Mouse (Mus musculus): ENCODE data around the gene Cfap157. TPM values are rescaled to one million over a fixed set of nuclear protein-coding genes. Genes with fewer than 3 reads are reported as not detected.

Gene Cfap157
- polyA plus RNA-seq, 1 experiment from 2014 or later, result 0.66 TPM

DNA sequence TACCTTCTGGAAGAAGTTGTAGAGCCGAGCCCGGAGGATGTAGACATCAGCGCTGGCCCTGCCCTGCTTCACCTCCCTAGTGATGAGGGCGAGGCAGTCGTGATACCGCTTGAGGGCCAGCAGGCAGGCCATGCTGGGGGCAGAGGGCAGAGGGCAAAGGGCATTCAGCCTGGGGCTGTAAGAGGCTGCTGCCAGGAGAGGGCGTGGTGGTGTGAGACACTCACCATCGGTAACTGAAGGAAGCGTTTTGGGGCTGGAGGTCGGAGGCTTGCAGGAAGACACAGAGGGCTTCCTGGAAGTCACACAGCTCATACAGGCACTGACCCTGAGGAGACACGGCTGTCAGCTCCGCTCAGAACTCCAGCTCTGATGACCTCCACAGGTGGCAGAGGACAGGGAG lies 12.3 kb downstream of the Cfap157 start:
- Histone ChIP-seq H3K4me2 (ENCODE audit: low read length) (no peak overlapping the region), H3K4me3 (replicated peaks; ENCODE audit: low read length) (no peak overlapping the region), H3K4me1 (replicated peaks; ENCODE audit: control insufficient read depth, insufficient read depth, low read length) (peaks cover 13% of the 10 kb centered on the region), H3K27me3 (replicated peaks; ENCODE audit: control insufficient read depth, insufficient read depth, low read length) (no peaks in the 10 kb centered on the region), H3K27ac (ENCODE audit: low read length) (no peak overlapping the region), H3K9me3 (ENCODE audit: control insufficient read depth, low read length) (no peaks in the 10 kb centered on the region), H3K9ac (replicated peaks; ENCODE audit: low read depth, low read length) (no peak overlapping the region), H3K36me3 (ENCODE audit: control insufficient read depth, insufficient read depth) (no peaks in the 10 kb centered on the region)
- WGBS, result 36% methylated on average over 10 of the region's 12 CpGs
- ATAC-seq, result no peak

DNA sequence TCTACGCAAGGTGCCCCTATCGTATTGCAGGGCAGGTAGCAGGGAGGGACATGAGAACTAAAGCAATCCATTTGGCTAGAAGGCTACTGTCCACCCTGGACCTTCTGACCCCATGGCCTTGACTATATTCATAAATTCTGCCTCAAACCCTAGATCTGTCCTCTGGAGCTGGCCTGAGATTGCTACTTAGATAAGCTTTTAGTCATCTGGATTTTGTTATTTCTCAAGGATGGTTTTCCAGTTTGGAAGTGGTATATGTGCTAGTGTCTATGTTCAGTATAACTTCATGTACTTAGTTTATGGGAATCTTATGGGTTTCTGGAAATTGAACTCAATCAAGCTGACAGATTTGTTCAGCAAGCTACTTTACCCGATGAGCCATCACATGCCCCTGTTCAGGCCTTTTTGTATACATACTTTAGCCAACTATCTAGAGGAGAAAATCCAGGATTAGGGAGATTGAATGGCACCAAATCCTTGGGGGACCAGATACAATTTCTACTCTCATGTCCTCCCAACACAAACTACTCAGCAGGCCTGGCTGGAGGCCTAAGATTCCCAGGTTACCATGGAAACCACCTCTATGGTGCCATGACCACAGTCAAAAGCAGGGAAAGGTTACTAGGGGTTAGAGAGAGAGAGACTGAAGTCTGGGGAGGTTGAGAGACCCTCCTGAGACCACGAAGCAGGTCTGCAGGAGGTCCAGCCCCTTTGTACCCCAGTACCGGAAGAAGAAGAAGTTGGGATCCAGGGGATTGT lies 14.7 kb downstream of the Cfap157 start:
- H3K36me3 ChIP-seq (ENCODE audit: control insufficient read depth, insufficient read depth), result no peaks in the 10 kb centered on the region
- H3K4me2 ChIP-seq (ENCODE audit: low read length), result no peak overlapping the region
- no peaks in the 10 kb centered on the region for H3K4me1 ChIP-seq (replicated peaks; ENCODE audit: control insufficient read depth, insufficient read depth, low read length)
- H3K9me3 ChIP-seq (ENCODE audit: control insufficient read depth, low read length), result no peaks in the 10 kb centered on the region
- no peaks in the 10 kb centered on the region for H3K27me3 ChIP-seq (replicated peaks; ENCODE audit: control insufficient read depth, insufficient read depth, low read length)
- no peak for ATAC-seq
- H3K4me3 ChIP-seq (replicated peaks; ENCODE audit: low read length), result no peak overlapping the region
- H3K9ac ChIP-seq (replicated peaks; ENCODE audit: low read depth, low read length), result no peak overlapping the region
- no peak overlapping the region for H3K27ac ChIP-seq (ENCODE audit: low read length)
- WGBS, result 60% methylated on average over 5 of the region's 5 CpGs

DNA sequence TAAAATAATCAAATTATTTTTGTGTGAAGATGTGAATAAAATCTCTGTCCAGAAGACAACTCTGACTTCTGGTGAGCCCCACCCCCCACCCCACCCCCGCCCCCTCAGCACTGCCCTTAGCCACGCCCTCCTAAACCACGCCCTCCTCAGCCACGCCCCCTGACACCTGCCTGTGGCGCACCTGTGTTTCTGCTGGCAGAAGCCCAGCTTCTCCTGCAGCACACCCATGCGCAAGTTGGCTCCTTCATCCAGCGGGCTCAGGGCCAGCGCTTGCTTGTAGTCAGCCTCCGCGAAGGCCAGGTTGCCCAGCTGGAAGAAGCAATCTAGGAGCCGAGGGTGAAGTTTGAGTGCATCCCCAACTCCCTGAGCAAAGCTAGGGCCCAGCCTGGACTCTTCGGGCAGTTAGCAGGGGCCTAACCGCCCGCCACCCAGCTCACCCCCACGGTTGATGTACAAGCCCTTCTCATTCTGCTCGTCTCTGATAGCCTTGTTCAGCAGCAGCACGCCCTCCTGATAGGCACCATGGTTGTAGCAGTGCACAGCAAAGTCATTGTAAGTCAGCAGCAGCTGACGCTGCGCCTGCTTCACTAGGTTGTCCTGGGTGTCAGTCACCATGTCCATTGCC lies 15.5 kb downstream of the Cfap157 start:
- Histone ChIP-seq H3K27me3 (replicated peaks; ENCODE audit: control insufficient read depth, insufficient read depth, low read length) (no peaks in the 10 kb centered on the region), H3K27ac (ENCODE audit: low read length) (no peak overlapping the region), H3K9ac (replicated peaks; ENCODE audit: low read depth, low read length) (no peak overlapping the region), H3K4me3 (replicated peaks; ENCODE audit: low read length) (no peak overlapping the region), H3K4me1 (replicated peaks; ENCODE audit: control insufficient read depth, insufficient read depth, low read length) (no peaks in the 10 kb centered on the region), H3K4me2 (ENCODE audit: low read length) (no peak overlapping the region), H3K9me3 (ENCODE audit: control insufficient read depth, low read length) (no peaks in the 10 kb centered on the region), H3K36me3 (ENCODE audit: control insufficient read depth, insufficient read depth) (no peaks in the 10 kb centered on the region)
- no peak for ATAC-seq
- WGBS, result 54% methylated on average over 19 of the region's 19 CpGs

DNA sequence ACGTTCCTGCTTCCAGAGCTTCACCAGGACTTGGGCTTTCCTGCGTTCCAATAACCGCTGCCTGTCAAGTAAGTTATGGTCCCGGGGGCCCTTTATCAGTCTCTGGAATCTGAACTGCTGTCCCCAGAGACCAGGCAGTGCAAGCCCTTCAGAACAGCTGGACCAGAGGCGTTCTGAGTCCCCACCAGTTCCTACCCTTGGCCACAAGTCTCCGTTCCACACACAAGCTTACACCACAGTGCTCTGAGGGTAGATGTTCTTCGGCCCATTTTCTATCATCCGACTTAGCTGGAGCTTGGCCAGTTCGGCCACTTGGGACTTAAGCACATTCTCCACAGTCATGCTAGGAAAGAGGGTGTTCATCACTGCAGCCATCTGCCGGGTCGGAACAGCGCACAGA lies 17.0 kb downstream of the Cfap157 start:
- Histone ChIP-seq H3K4me3 (replicated peaks; ENCODE audit: low read length) (no peak overlapping the region), H3K36me3 (ENCODE audit: control insufficient read depth, insufficient read depth) (peaks cover 3% of the 10 kb centered on the region; the same call in 1 of the 2 replicates), H3K9me3 (ENCODE audit: control insufficient read depth, low read length) (no peaks in the 10 kb centered on the region), H3K4me1 (replicated peaks; ENCODE audit: control insufficient read depth, insufficient read depth, low read length) (no peaks in the 10 kb centered on the region), H3K27ac (ENCODE audit: low read length) (no peak overlapping the region), H3K9ac (replicated peaks; ENCODE audit: low read depth, low read length) (no peak overlapping the region), H3K27me3 (replicated peaks; ENCODE audit: control insufficient read depth, insufficient read depth, low read length) (no peaks in the 10 kb centered on the region), H3K4me2 (ENCODE audit: low read length) (no peak overlapping the region)
- ATAC-seq, result no peak
- WGBS, result 85% methylated on average over 12 of the region's 12 CpGs

DNA sequence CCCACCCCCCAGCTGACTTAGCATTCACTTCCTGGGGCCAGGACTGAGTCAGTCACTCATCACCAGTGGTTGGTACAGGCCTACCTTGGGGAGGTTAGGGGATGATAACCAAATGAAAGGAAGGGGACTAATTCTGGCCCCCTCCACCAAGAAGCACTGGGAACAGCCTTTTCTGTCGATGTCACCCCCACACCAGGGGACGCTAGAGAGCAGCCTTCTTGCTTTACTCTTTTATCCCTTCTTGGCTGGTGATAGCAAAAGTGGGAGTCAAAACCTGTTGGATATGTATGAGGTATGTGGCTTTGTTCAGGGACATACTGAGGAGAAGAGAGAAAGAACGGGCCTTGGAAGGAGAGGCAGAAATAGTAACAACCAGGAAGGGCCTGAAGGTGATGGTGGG lies 20.9 kb downstream of the Cfap157 start:
- H3K4me3 ChIP-seq (replicated peaks; ENCODE audit: low read length), result no peak overlapping the region
- no peak overlapping the region for H3K27ac ChIP-seq (ENCODE audit: low read length)
- 86% methylated on average over 3 of the region's 3 CpGs for WGBS
- H3K4me2 ChIP-seq (ENCODE audit: low read length), result no peak overlapping the region
- H3K9ac ChIP-seq (replicated peaks; ENCODE audit: low read depth, low read length), result no peak overlapping the region
- H3K9me3 ChIP-seq (ENCODE audit: control insufficient read depth, low read length), result no peaks in the 10 kb centered on the region
- ATAC-seq, result no peak
- peaks cover 8% of the 10 kb centered on the region for H3K36me3 ChIP-seq (ENCODE audit: control insufficient read depth, insufficient read depth)
- H3K27me3 ChIP-seq (replicated peaks; ENCODE audit: control insufficient read depth, insufficient read depth, low read length), result no peaks in the 10 kb centered on the region
- peaks cover 13% of the 10 kb centered on the region for H3K4me1 ChIP-seq (replicated peaks; ENCODE audit: control insufficient read depth, insufficient read depth, low read length)

DNA sequence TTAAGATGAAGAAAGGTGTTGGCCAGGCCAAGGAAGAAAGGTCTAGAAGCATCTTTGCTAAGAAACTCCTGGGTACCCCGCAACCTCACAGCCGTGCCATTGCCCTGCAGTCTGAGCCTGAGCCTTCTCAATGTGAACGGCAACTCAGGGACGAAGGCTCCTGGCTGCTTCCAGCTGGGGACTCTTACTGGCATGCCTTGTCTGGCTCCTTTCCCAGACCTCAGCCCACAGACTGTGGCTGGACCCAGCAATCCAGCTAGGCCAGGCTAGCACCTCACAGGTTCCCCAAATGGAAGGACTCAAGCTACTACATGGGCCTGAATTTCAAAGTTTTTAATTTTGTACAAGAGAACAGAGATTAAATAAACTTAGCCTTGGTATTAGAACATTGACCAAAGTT lies 22.4 kb downstream of the Cfap157 start:
- Histone ChIP-seq H3K4me2 (ENCODE audit: low read length) (no peak overlapping the region), H3K4me3 (replicated peaks; ENCODE audit: low read length) (no peak overlapping the region), H3K9me3 (ENCODE audit: control insufficient read depth, low read length) (no peaks in the 10 kb centered on the region), H3K9ac (replicated peaks; ENCODE audit: low read depth, low read length) (no peak overlapping the region), H3K27ac (ENCODE audit: low read length) (no peak overlapping the region), H3K4me1 (replicated peaks; ENCODE audit: control insufficient read depth, insufficient read depth, low read length) (peaks cover 17% of the 10 kb centered on the region), H3K27me3 (replicated peaks; ENCODE audit: control insufficient read depth, insufficient read depth, low read length) (no peaks in the 10 kb centered on the region), H3K36me3 (ENCODE audit: control insufficient read depth, insufficient read depth) (peaks cover 8% of the 10 kb centered on the region)
- no peak for ATAC-seq
- 77% methylated on average over 4 of the region's 4 CpGs for WGBS

DNA sequence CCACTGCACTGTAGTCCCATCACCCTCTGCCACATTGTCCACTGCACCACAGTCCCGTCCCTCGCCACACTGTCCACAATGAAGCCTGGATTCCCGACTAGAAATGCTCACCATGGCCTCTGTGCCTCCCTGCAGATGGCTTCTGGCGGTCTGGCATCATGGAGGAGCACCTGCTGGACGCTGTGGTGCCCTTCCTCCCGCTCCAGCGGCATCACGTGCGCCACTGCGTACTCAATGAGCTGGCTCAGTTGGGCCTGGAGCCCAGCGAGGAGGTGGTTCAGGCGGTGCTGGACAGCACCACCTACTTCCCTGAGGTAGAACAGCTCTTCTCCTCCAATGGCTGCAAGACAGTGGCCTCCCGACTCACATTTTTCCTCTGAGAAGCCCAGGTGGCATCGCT lies 22.9 kb downstream of the Cfap157 start:
- H3K4me3 ChIP-seq (replicated peaks; ENCODE audit: low read length), result no peak overlapping the region
- no peaks in the 10 kb centered on the region for H3K27me3 ChIP-seq (replicated peaks; ENCODE audit: control insufficient read depth, insufficient read depth, low read length)
- H3K9ac ChIP-seq (replicated peaks; ENCODE audit: low read depth, low read length), result no peak overlapping the region
- H3K9me3 ChIP-seq (ENCODE audit: control insufficient read depth, low read length), result no peaks in the 10 kb centered on the region
- no peak overlapping the region for H3K4me2 ChIP-seq (ENCODE audit: low read length)
- WGBS, result 89% methylated on average over 14 of the region's 14 CpGs
- H3K27ac ChIP-seq (ENCODE audit: low read length), result no peak overlapping the region
- ATAC-seq, result no peak
- peaks cover 17% of the 10 kb centered on the region for H3K4me1 ChIP-seq (replicated peaks; ENCODE audit: control insufficient read depth, insufficient read depth, low read length)
- peaks cover 8% of the 10 kb centered on the region for H3K36me3 ChIP-seq (ENCODE audit: control insufficient read depth, insufficient read depth)

DNA sequence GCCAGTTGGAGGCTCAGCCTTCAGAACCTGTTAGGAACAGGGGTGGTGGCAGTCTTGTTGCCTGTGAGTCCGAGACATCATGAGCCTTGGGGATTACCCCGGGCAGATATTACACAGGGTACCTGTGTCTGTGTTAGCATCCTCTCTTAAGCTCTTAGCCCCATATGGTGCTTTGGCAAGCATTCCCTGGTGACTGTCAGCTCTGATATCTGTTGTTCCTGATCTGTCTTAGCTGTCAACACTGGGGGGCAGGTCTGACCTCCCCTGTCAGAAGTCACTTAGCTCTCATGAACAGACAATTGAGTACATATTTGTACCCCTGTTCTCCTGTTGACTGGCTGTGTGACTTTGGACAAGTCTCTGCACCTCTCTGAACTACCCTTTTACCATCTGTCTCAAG lies 25.2 kb downstream of the Cfap157 start:
- Histone ChIP-seq H3K9me3 (ENCODE audit: control insufficient read depth, low read length) (no peaks in the 10 kb centered on the region), H3K27ac (ENCODE audit: low read length) (no peak overlapping the region), H3K4me3 (replicated peaks; ENCODE audit: low read length) (no peak overlapping the region), H3K9ac (replicated peaks; ENCODE audit: low read depth, low read length) (no peak overlapping the region), H3K27me3 (replicated peaks; ENCODE audit: control insufficient read depth, insufficient read depth, low read length) (no peaks in the 10 kb centered on the region), H3K36me3 (ENCODE audit: control insufficient read depth, insufficient read depth) (peaks cover 14% of the 10 kb centered on the region), H3K4me2 (ENCODE audit: low read length) (no peak overlapping the region), H3K4me1 (replicated peaks; ENCODE audit: control insufficient read depth, insufficient read depth, low read length) (peaks cover 17% of the 10 kb centered on the region)
- ATAC-seq, result no peak
- whole genome bisulfite sequencing, result 67% methylated on average over 2 of the region's 2 CpGs

DNA sequence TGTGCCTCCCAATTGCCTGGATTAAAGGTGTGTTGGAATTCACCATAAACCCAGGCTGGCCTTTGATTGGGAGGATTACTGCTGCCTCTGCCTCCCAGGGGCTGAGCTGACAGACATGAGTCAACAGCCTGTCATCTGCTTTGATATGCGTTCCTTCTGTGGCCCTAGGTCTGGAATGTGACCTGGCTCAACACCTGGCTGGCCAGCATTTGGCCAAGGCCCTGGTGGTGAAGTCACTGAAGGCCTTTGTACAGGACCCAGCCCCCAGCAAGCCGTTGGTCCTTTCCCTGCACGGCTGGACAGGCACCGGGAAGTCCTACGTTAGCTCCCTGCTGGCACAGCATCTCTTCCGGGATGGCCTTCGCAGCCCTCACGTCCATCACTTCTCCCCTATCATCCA lies 25.7 kb downstream of the Cfap157 start:
- peaks cover 14% of the 10 kb centered on the region for H3K36me3 ChIP-seq (ENCODE audit: control insufficient read depth, insufficient read depth)
- no peaks in the 10 kb centered on the region for H3K27me3 ChIP-seq (replicated peaks; ENCODE audit: control insufficient read depth, insufficient read depth, low read length)
- no peak overlapping the region for H3K27ac ChIP-seq (ENCODE audit: low read length)
- H3K4me1 ChIP-seq (replicated peaks; ENCODE audit: control insufficient read depth, insufficient read depth, low read length), result peaks cover 17% of the 10 kb centered on the region
- 84% methylated on average over 8 of the region's 8 CpGs for WGBS
- H3K4me3 ChIP-seq (replicated peaks; ENCODE audit: low read length), result no peak overlapping the region
- H3K4me2 ChIP-seq (ENCODE audit: low read length), result no peak overlapping the region
- no peak for ATAC-seq
- H3K9me3 ChIP-seq (ENCODE audit: control insufficient read depth, low read length), result no peaks in the 10 kb centered on the region
- no peak overlapping the region; the same call in 1 of the 2 replicates for H3K9ac ChIP-seq (replicated peaks; ENCODE audit: low read depth, low read length)
